Mouse (Mus musculus) MEL (cell line): ENCODE data around the gene Rgs8. TPM values are rescaled to one million over a fixed set of nuclear protein-coding genes. Genes with fewer than 3 reads are reported as not detected.

Experiments used
- DNase-seq: peaks from one replicate; pipeline ENCODE4 v3.0.0; 2011; ENCODE audit warnings: low read depth, low spot score
- H3K27ac ChIP-seq: 2 replicates; pipeline ENCODE4 v1.5.1; 2012; ENCODE audit warnings: low read depth, mild to moderate bottlenecking, control low read depth, low read length, moderate library complexity; ENCODE audit not compliant: control insufficient read depth
- H3K27me3 ChIP-seq, 2 experiments: fragments of 150-350 bp in 1 of 2; sonication (generic) in 1 of 2; 2 replicates each; pipeline ENCODE4 v1.6.1; 2012; ENCODE audit warnings: low read length in 2 of 2, mild to moderate bottlenecking in 2 of 2, improper control_type of control experiment in 1 of 2, moderate library complexity in 1 of 2; ENCODE audit not compliant: insufficient read depth in 2 of 2, control insufficient read depth in 1 of 2
- H3K36me3 ChIP-seq, 2 experiments: 2 replicates each; pipeline ENCODE4 v1.6.1; 2012 to 2014; ENCODE audit warnings: low read length in 2 of 2, improper control_type of control experiment in 1 of 2, inconsistent platforms in 1 of 2, mild to moderate bottlenecking in 1 of 2; ENCODE audit not compliant: insufficient read depth in 2 of 2, control insufficient read depth in 1 of 2
- H3K4me1 ChIP-seq, 2 experiments: fragments of 150-350 bp in 1 of 2; sonication (generic) in 1 of 2; 2 replicates each; pipeline ENCODE4 v1.6.1; 2012; ENCODE audit warnings: low read length in 2 of 2, improper control_type of control experiment in 1 of 2, mild to moderate bottlenecking in 1 of 2; ENCODE audit not compliant: insufficient read depth in 2 of 2, control insufficient read depth in 1 of 2
- H3K4me3 ChIP-seq, 2 experiments: fragments of 150-350 bp in 1 of 2; sonication (generic) in 1 of 2; 2 replicates each; pipeline ENCODE4 v1.5.1; 2012; ENCODE audit warnings: low read depth in 2 of 2, low read length in 2 of 2, mild to moderate bottlenecking in 2 of 2, moderate library complexity in 2 of 2, control low read depth in 1 of 2, improper control_type of control experiment in 1 of 2; ENCODE audit not compliant: control insufficient read depth in 1 of 2, insufficient read depth in 1 of 2
- H3K79me2 ChIP-seq: 2 replicates; pipeline ENCODE4 v1.6.1; 2012; ENCODE audit warnings: mild to moderate bottlenecking, low read length, moderate library complexity; ENCODE audit not compliant: control insufficient read depth, poor library complexity, insufficient read depth
- H3K9ac ChIP-seq: 2 replicates; pipeline ENCODE4 v1.6.1; 2012; ENCODE audit warnings: low read depth, mild to moderate bottlenecking, control low read depth, low read length, moderate library complexity; ENCODE audit not compliant: control insufficient read depth, poor library complexity, severe bottlenecking
- H3K9me3 ChIP-seq: fragments of 150-350 bp; sonication (generic); replicated peaks from 2 replicates; pipeline ENCODE4 v1.6.1; 2012; ENCODE audit warnings: mild to moderate bottlenecking, low read length, improper control_type of control experiment, moderate library complexity; ENCODE audit not compliant: insufficient read depth
- CHD1 ChIP-seq: IDR thresholded peaks from 2 replicates; pipeline ENCODE4 v1.6.1; 2012; ENCODE audit warnings: low read depth, mild to moderate bottlenecking, inconsistent platforms, low read length, improper control_type of control experiment
- E2F4 ChIP-seq: IDR thresholded peaks from 2 replicates; pipeline ENCODE4 v1.6.1; 2011; ENCODE audit warnings: low read depth, low read length, improper control_type of control experiment, borderline replicate concordance
- ELF1 ChIP-seq: IDR thresholded peaks from 2 replicates; pipeline ENCODE4 v1.6.1; 2014; ENCODE audit warnings: low read depth, mild to moderate bottlenecking, inconsistent platforms, low read length, improper control_type of control experiment, moderate library complexity
- EP300 ChIP-seq, 2 experiments: IDR thresholded peaks; 2 replicates each; pipeline ENCODE4 v1.6.1; 2011; ENCODE audit warnings: improper control_type of control experiment in 2 of 2, low read length in 2 of 2, low read depth in 1 of 2, mild to moderate bottlenecking in 1 of 2
- ETS1 ChIP-seq: IDR thresholded peaks from 2 replicates; pipeline ENCODE4 v1.6.1; 2012; ENCODE audit warnings: low read depth, mild to moderate bottlenecking, inconsistent platforms, low read length, improper control_type of control experiment, moderate library complexity
- GABPA ChIP-seq: IDR thresholded peaks from 2 replicates; pipeline ENCODE4 v1.6.1; 2012; ENCODE audit warnings: low read depth, mild to moderate bottlenecking, inconsistent platforms, low read length, improper control_type of control experiment, moderate library complexity
- GATA1 ChIP-seq: IDR thresholded peaks from 2 replicates; pipeline ENCODE4 v1.6.1; 2011; ENCODE audit warnings: low read depth, low read length, improper control_type of control experiment
- JUND ChIP-seq: IDR thresholded peaks from 2 replicates; pipeline ENCODE4 v1.6.1; 2011; ENCODE audit warnings: low read depth, mild to moderate bottlenecking, improper control_type of control experiment, low read length
- KAT2A ChIP-seq: conservative IDR thresholded peaks from 2 replicates; pipeline ENCODE4 v1.6.1; 2012; ENCODE audit warnings: low read depth, low read length, improper control_type of control experiment, inconsistent platforms
- MAFK ChIP-seq: IDR thresholded peaks from 2 replicates; pipeline ENCODE4 v1.6.1; 2011; ENCODE audit warnings: low read depth, mild to moderate bottlenecking, low read length, improper control_type of control experiment, borderline replicate concordance
- MAX ChIP-seq: IDR thresholded peaks from 2 replicates; pipeline ENCODE4 v1.6.1; 2011; ENCODE audit warnings: low read length, improper control_type of control experiment
- MXI1 ChIP-seq: IDR thresholded peaks from 2 replicates; pipeline ENCODE4 v1.6.1; 2011; ENCODE audit warnings: mild to moderate bottlenecking, low read depth, low read length, improper control_type of control experiment
- NRF1 ChIP-seq: IDR thresholded peaks from 2 replicates; pipeline ENCODE4 v1.6.1; 2014; ENCODE audit warnings: low read depth, mild to moderate bottlenecking, inconsistent platforms, low read length, improper control_type of control experiment, moderate library complexity; ENCODE audit not compliant: poor library complexity, insufficient read depth, severe bottlenecking
- POLR2A ChIP-seq, 2 experiments: IDR thresholded peaks; 2 replicates each; pipeline ENCODE4 v1.6.1; 2011 to 2012; ENCODE audit warnings: low read length in 2 of 2, mild to moderate bottlenecking in 2 of 2, control low read depth in 1 of 2, improper control_type of control experiment in 1 of 2, low read depth in 1 of 2, moderate library complexity in 1 of 2; ENCODE audit not compliant: control insufficient read depth in 1 of 2, insufficient read depth in 1 of 2, poor library complexity in 1 of 2
- POLR2AphosphoS2 ChIP-seq: IDR thresholded peaks from 2 replicates; pipeline ENCODE4 v1.6.1; 2011; ENCODE audit warnings: low read length, improper control_type of control experiment
- POLR2AphosphoS5 ChIP-seq: IDR thresholded peaks from 2 replicates; pipeline ENCODE4 v1.6.1; 2012; ENCODE audit warnings: low read depth, borderline replicate concordance, mild to moderate bottlenecking, inconsistent platforms, low read length, moderate library complexity, mixed read lengths
- RAD21 ChIP-seq: IDR thresholded peaks from 2 replicates; pipeline ENCODE4 v1.6.1; 2011; ENCODE audit warnings: mild to moderate bottlenecking, low read depth, low read length, improper control_type of control experiment
- SMC3 ChIP-seq: IDR thresholded peaks from 2 replicates; pipeline ENCODE4 v1.6.1; 2011; ENCODE audit warnings: low read depth, low read length, improper control_type of control experiment
- TAL1 ChIP-seq: IDR thresholded peaks from 2 replicates; pipeline ENCODE4 v1.6.1; 2012; ENCODE audit warnings: mild to moderate bottlenecking, inconsistent platforms, low read length, moderate library complexity, mixed read lengths
- TBP ChIP-seq: IDR thresholded peaks from 2 replicates; pipeline ENCODE4 v1.8.0; 2011; ENCODE audit warnings: low read depth, low read length, improper control_type of control experiment
- TCF12 ChIP-seq: IDR thresholded peaks from 2 replicates; pipeline ENCODE4 v1.6.1; 2014; ENCODE audit warnings: low read depth, mild to moderate bottlenecking, inconsistent platforms, low read length, improper control_type of control experiment, moderate library complexity
- USF2 ChIP-seq, 2 experiments: IDR thresholded peaks; 2 replicates each; pipeline ENCODE4 v1.6.1; 2011 to 2012; ENCODE audit warnings: improper control_type of control experiment in 2 of 2, low read length in 2 of 2, borderline replicate concordance in 1 of 2, inconsistent platforms in 1 of 2, low read depth in 1 of 2, mild to moderate bottlenecking in 1 of 2; ENCODE audit not compliant: insufficient read depth in 1 of 2
- ZC3H11A ChIP-seq: IDR thresholded peaks from 2 replicates; pipeline ENCODE4 v1.6.1; 2012; ENCODE audit warnings: low read depth, mild to moderate bottlenecking, inconsistent platforms, low read length, improper control_type of control experiment
- ZMIZ1 ChIP-seq: IDR thresholded peaks from 2 replicates; pipeline ENCODE4 v1.6.1; 2012; ENCODE audit warnings: low read depth, mild to moderate bottlenecking, inconsistent platforms, low read length, improper control_type of control experiment, moderate library complexity
- ZNF384 ChIP-seq: IDR thresholded peaks from 2 replicates; pipeline ENCODE4 v1.6.1; 2012; ENCODE audit warnings: low read depth, mild to moderate bottlenecking, inconsistent platforms, low read length, improper control_type of control experiment
- polyA plus RNA-seq, 2 experiments: library from polyadenylated mRNA; stranded (reverse) in 1 of 2; unstranded in 1 of 2; fragments of >175 nt in 1 of 2; fragments of >200 nt in 1 of 2; gene quantifications; 2 replicates each; pipeline versions ENCODE4 v1.2.1 to v1.2.4; 2012; ENCODE audit warnings: low replicate concordance in 2 of 2, low read depth in 1 of 2; ENCODE audit not compliant: insufficient read length in 2 of 2, insufficient read depth in 1 of 2, missing spikeins in 1 of 2
- total RNA-seq: library from RNA; depleted of rRNA; stranded (reverse); fragments of 300-350 nt; gene quantifications from 2 replicates; pipeline ENCODE4 v1.2.3, GENCODE M21; 2012

Gene Rgs8
- total and polyA plus RNA-seq, 3 experiments, result not detected

DNA sequence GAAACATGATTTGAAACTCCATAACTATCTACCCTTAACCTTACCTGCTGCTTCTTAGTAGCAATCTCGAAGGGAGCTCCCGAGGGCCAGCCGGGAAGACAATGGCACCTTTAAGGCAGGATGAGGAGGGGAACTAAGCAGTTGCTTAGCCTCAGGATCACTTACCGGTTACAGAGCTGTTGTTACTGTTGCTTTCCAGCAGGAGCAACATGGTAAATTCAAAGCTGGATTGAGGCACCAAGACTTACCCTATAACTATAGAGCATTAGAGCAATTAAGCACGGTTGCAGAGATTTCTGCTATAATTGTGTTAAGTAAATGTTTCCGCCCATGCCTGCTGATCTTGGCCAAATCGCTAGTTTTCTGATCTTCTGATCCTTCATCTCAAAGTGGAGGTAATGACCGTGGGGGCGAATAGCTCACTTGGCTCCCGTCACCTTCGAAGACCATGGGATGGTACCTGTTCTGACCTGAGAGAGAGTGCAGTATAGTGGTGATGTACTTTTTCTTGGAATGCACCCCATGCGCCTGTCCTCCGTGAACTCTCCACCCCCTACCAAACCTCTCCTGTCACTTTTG lies 86.7 kb downstream of the Rgs8 start:
- no peaks in the 10 kb centered on the region for H3K9me3 ChIP-seq
- no peaks in the 10 kb centered on the region for H3K4me1 ChIP-seq
- no peaks in the 10 kb centered on the region for H3K79me2 ChIP-seq
- H3K4me3 ChIP-seq, result no peak overlapping the region
- H3K9ac ChIP-seq, result no peak overlapping the region
- TF ChIP-seq NRF1, result no peak
- H3K27ac ChIP-seq, result no peak overlapping the region
- H3K27me3 ChIP-seq, result no peaks in the 10 kb centered on the region
- H3K36me3 ChIP-seq, result no peaks in the 10 kb centered on the region
- DNase-seq, result no peak

DNA sequence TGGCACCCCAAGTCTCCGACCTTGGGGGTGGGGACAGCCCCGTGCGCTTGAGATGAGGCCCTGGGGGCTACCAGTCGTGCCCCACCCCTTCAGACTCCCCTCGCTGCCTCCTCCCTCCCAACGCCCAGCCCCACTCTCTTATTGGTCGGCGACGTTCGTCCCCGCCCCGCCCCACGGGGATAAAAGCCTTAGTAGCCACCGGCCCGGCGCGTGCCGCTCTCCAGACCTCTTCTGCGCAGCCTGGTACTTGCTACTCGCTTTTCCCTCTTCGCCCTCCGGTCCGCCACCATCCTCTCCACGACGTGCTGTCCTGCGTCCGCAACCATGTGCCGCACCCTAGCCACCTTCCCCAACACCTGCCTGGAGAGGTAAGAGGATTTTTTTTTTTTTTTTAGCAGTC lies 87.3 kb downstream of the Rgs8 start, which contains the start of gene Rgs16:
TSS of gene Rgs16 (plus strand) at position 205 of the 400 bp plus-strand sequence.
- Histone ChIP-seq H3K4me3 (no peak within 1 kb of the TSS), H3K9ac (no peak within 1 kb of the TSS), H3K79me2 (no peaks in the 10 kb centered on the region), H3K4me1 (no peaks in the 10 kb centered on the region), H3K27ac (no peak within 1 kb of the TSS), H3K36me3 (no peaks in the 10 kb centered on the region), H3K9me3 (no peaks in the 10 kb centered on the region), H3K27me3 (no peaks in the 10 kb centered on the region)
- TF ChIP-seq ZC3H11A, result no peak
- no peak for TF ChIP-seq TBP
- no peak for TF ChIP-seq NRF1
- no peak for TF ChIP-seq TAL1
- TF ChIP-seq USF2 (IDR thresholded peaks at IDR 0.05; ENCODE audit: borderline replicate concordance in 1 of 2, insufficient read depth in 1 of 2, low read depth in 1 of 2, low read length in 2 of 2), result no peak
- TF ChIP-seq GABPA, result no peak
- TF ChIP-seq KAT2A, result no peak
- TF ChIP-seq POLR2AphosphoS2, result no peak
- TF ChIP-seq CHD1, result no peak
- DNase-seq, result no peak

DNA sequence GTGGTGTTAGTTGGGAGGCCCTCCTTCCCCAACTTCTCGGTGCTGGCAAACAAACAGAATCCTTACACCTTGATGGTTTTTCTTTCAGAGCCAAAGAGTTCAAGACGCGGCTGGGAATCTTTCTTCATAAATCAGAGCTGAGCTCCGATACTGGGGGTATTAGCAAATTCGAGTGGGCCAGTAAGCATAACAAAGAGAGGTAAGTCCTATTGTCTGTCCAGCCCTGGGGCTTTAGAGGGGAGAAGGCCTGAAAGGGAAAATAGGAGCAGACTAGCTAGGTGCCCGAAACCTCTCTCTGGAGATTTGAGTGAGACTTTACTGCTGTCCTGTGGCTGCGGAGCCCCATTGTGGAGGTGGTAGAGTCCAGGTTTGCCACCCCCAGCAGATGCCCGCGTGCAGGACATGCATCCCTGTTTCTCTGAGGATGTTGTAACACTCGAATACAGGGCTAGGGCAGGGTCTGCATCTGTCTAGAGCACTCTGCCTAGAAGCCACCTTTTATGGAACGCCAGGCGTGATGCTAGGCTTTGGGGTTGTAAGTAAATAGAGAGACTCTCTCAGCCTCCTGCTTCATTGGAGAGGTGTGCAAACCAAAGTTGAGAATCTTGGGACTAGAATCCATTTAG lies 88.1 kb downstream of the Rgs8 start:
- H3K9ac ChIP-seq, result no peak overlapping the region
- H3K9me3 ChIP-seq, result no peaks in the 10 kb centered on the region
- DNase-seq, result no peak
- H3K27ac ChIP-seq, result no peak overlapping the region
- H3K4me3 ChIP-seq, result no peak overlapping the region
- H3K4me1 ChIP-seq, result no peaks in the 10 kb centered on the region
- H3K27me3 ChIP-seq, result no peaks in the 10 kb centered on the region
- no peaks in the 10 kb centered on the region for H3K79me2 ChIP-seq
- no peaks in the 10 kb centered on the region for H3K36me3 ChIP-seq
- TF ChIP-seq JUND (no peak), POLR2A (IDR thresholded peaks at IDR 0.05; ENCODE audit: control insufficient read depth in 1 of 2, insufficient read depth in 1 of 2, low read depth in 1 of 2, low read length in 2 of 2, poor library complexity in 1 of 2) (no peak), SMC3 (no peak), MXI1 (no peak), ZNF384 (no peak), RAD21 (no peak), POLR2AphosphoS5 (no peak), MAX (no peak), POLR2AphosphoS2 (no peak), EP300 (IDR thresholded peaks at IDR 0.05; ENCODE audit: low read depth in 1 of 2, low read length in 2 of 2) (no peak), CHD1 (no peak), E2F4 (no peak), GATA1 (no peak), ELF1 (no peak), ZMIZ1 (no peak), TCF12 (no peak), MAFK (no peak), ETS1 (no peak)
